Mouse (Mus musculus): ENCODE data around the gene Nacc2. TPM values are rescaled to one million over a fixed set of nuclear protein-coding genes. Genes with fewer than 3 reads are reported as not detected.

The Nacc2 gene
- total RNA-seq, 1 experiment from 2014 or later: 36.6 TPM

GRCm38 (mm10) chr2:26055046-26055746, 67.8 kb downstream of the Nacc2 start:
- DNase-seq: peak; percentile 75

- no peak for DNase-seq
These were observed 70.2 kb downstream of the Nacc2 start for GRCm38 (mm10) chr2:26052806-26053205.

- no peak for DNase-seq
These were observed 74.2 kb downstream of the Nacc2 start for GRCm38 (mm10) chr2:26048816-26049215.

- DNase-seq: no peak
These were observed 78.8 kb downstream of the Nacc2 start for GRCm38 (mm10) chr2:26044216-26044615.

- no peak for DNase-seq
These were observed 80.4 kb downstream of the Nacc2 start for GRCm38 (mm10) chr2:26042603-26043002.

- no peak for DNase-seq
These were observed 81.7 kb downstream of the Nacc2 start for GRCm38 (mm10) chr2:26041163-26041810.

- DNase-seq: peak; percentile 44
These were observed 83.1 kb downstream of the Nacc2 start for GRCm38 (mm10) chr2:26039951-26040350.

GRCm38 (mm10) chr2:26037386-26037785, 85.6 kb downstream of the Nacc2 start:
- no peak for DNase-seq

GRCm38 (mm10) chr2:26034344-26035050, 88.5 kb downstream of the Nacc2 start:
- DNase-seq: no peak

GRCm38 (mm10) chr2:26030288-26030687, 92.7 kb downstream of the Nacc2 start:
- no peak for DNase-seq

GRCm38 (mm10) chr2:26024138-26025075, 98.6 kb downstream of the Nacc2 start:
- DNase-seq: peak; percentile 20

GRCm38 (mm10) chr2:26022626-26023025, 100.4 kb downstream of the Nacc2 start:
- DNase-seq: no peak

- DNase-seq: no peak
These were observed 100.8 kb downstream of the Nacc2 start for GRCm38 (mm10) chr2:26022258-26022565.

- DNase-seq: peak; percentile 92
These were observed 101.3 kb downstream of the Nacc2 start, which contains the start of gene Ubac1 for GRCm38 (mm10) chr2:26021561-26022257. Gene Ubac1 (minus strand): TSS chr2:26021747.

GRCm38 (mm10) chr2:26020714-26021560, 102.1 kb downstream of the Nacc2 start:
- DNase-seq: peak; percentile 55

GRCm38 (mm10) chr2:26019923-26020322, 103.1 kb downstream of the Nacc2 start:
- no peak for DNase-seq

- DNase-seq: no peak
These were observed 105.7 kb downstream of the Nacc2 start for GRCm38 (mm10) chr2:26017326-26017725.

GRCm38 (mm10) chr2:26013674-26014073, 109.3 kb downstream of the Nacc2 start:
- no peak for DNase-seq

- no peak for DNase-seq
These were observed 111.6 kb downstream of the Nacc2 start for GRCm38 (mm10) chr2:26011420-26011819.
